In genomic region chr12:111547070-111547469, GRCm38 (mm10) we compare ENCODE assay signal across 21 mouse cellular contexts. TPM values are rescaled to one million over a fixed set of nuclear protein-coding genes. Genes with fewer than 3 reads are reported as not detected.
DNase-seq lines count a peak whose midpoint lies in the region; ATAC-seq and TF ChIP-seq lines count a peak whose summit lies in the region.
"Had no signal": no experiment of that assay in that cellular context is flagged by ENCODE, and none has a peak within 500 bp of the region (broad histone marks: within the 10 kb centered on the region; RNA-seq: fewer than 3 reads in every experiment).

No protein-coding gene starts in this region.

- peak; percentile 26; the same call in 1 of the 2 replicates for ATAC-seq in intestine, postnatal 0 days
- no peak; the same call in 1 of the 2 replicates for ATAC-seq in intestine, embryonic 16.5 days
- ATAC-seq in kidney, postnatal 0 days (replicated peaks; ENCODE audit: low FRiP score, low read depth) = peak; percentile 58
- no peak for ATAC-seq in liver, embryonic 12.5 days
- no peak for ATAC-seq in liver, embryonic 11.5 days (replicated peaks; ENCODE audit: low FRiP score)
- ATAC-seq: activated CD4-positive, CD25-positive, alpha-beta regulatory T cell, adult 4 months; forebrain, embryonic 16.5 days had no signal

- H3K4me3 ChIP-seq in intestine, postnatal 0 days (ENCODE audit: low read depth, low read length) = no peak overlapping the region
- H3K4me3 ChIP-seq in intestine, embryonic 16.5 days (ENCODE audit: low read length) = no peak overlapping the region
- no peak overlapping the region for H3K4me3 ChIP-seq in kidney, postnatal 0 days (replicated peaks; ENCODE audit: low read depth, low read length)
- no peak overlapping the region for H3K4me3 ChIP-seq in liver, embryonic 12.5 days
- no peak overlapping the region for H3K4me3 ChIP-seq in liver, embryonic 11.5 days (ENCODE audit: low read depth, low read length)
- H3K4me3 ChIP-seq: embryonic facial prominence, embryonic 12.5 days; forebrain, embryonic 12.5 days; heart, embryonic 10.5 days had no signal

- DNase-seq in kidney, postnatal 0 days (ENCODE audit: low spot score) = no peak
- DNase-seq in kidney, adult 11 months = no peak
- DNase-seq in liver, embryonic 11.5 days (ENCODE audit: low spot score) = no peak
- DNase-seq in induced T-regulatory cell, adult 2 months (ENCODE audit: low read depth) = peak; percentile 16
- no peak for DNase-seq in thymus, postnatal 36 days
- DNase-seq: adrenal gland, postnatal 14 days; cerebellum, adult 11-12 months; cerebellum, adult 9-10 months; cerebellum, postnatal 25 days; gastrocnemius, postnatal 10 days; heart, adult 18-20 months; heart, postnatal 10 days; heart, postnatal 4 days had no signal

- no peak overlapping the region for H3K9ac ChIP-seq in intestine, postnatal 0 days (ENCODE audit: low read depth, low read length)
- no peak overlapping the region for H3K9ac ChIP-seq in intestine, embryonic 16.5 days (ENCODE audit: low read depth, low read length)
- H3K9ac ChIP-seq in kidney, postnatal 0 days (ENCODE audit: low read depth, low read length) = no peak overlapping the region
- no peak overlapping the region for H3K9ac ChIP-seq in liver, embryonic 12.5 days
- H3K9ac ChIP-seq in liver, embryonic 11.5 days (ENCODE audit: low read depth, low read length) = no peak overlapping the region
- H3K9ac ChIP-seq: embryonic facial prominence, embryonic 12.5 days; forebrain, embryonic 12.5 days had no signal

- no peak overlapping the region for H3K4me2 ChIP-seq in intestine, postnatal 0 days (replicated peaks; ENCODE audit: low read depth)
- no peak overlapping the region for H3K4me2 ChIP-seq in intestine, embryonic 16.5 days (ENCODE audit: low read depth, low read length)
- H3K4me2 ChIP-seq in kidney, postnatal 0 days (ENCODE audit: low read length) = no peak overlapping the region
- no peak overlapping the region for H3K4me2 ChIP-seq in liver, embryonic 12.5 days
- H3K4me2 ChIP-seq in liver, embryonic 11.5 days = no peak overlapping the region
- H3K4me2 ChIP-seq: embryonic facial prominence, embryonic 12.5 days; forebrain, embryonic 12.5 days had no signal

- no peaks in the 10 kb centered on the region for H3K27me3 ChIP-seq in intestine, postnatal 0 days (replicated peaks; ENCODE audit: control insufficient read depth, insufficient read depth, low read length)
- H3K27me3 ChIP-seq in intestine, embryonic 16.5 days (replicated peaks; ENCODE audit: control insufficient read depth, insufficient read depth, low read length) = no peaks in the 10 kb centered on the region
- H3K27me3 ChIP-seq in kidney, postnatal 0 days (ENCODE audit: insufficient read depth, low read length) = no peaks in the 10 kb centered on the region
- H3K27me3 ChIP-seq in liver, embryonic 12.5 days (replicated peaks) = no peaks in the 10 kb centered on the region
- no peaks in the 10 kb centered on the region for H3K27me3 ChIP-seq in liver, embryonic 11.5 days (replicated peaks; ENCODE audit: control insufficient read depth, insufficient read depth, low read length)
- H3K27me3 ChIP-seq: embryonic facial prominence, embryonic 12.5 days; forebrain, embryonic 12.5 days had no signal

- WGBS in intestine, postnatal 0 days = 66% methylated on average over 3 of the region's 3 CpGs
- WGBS in intestine, embryonic 16.5 days = 85% methylated on average over 3 of the region's 3 CpGs
- WGBS in kidney, postnatal 0 days = 83% methylated on average over 3 of the region's 3 CpGs
- 88% methylated on average over 3 of the region's 3 CpGs for WGBS in liver, embryonic 12.5 days (ENCODE audit: insufficient replicate concordance)
- 86% methylated on average over 3 of the region's 3 CpGs for WGBS in liver, embryonic 11.5 days

- H3K4me1 ChIP-seq in intestine, postnatal 0 days (replicated peaks; ENCODE audit: control insufficient read depth, insufficient read depth, low read length) = no peaks in the 10 kb centered on the region
- no peaks in the 10 kb centered on the region for H3K4me1 ChIP-seq in intestine, embryonic 16.5 days (ENCODE audit: control insufficient read depth, insufficient read depth, low read length)
- no peaks in the 10 kb centered on the region for H3K4me1 ChIP-seq in kidney, postnatal 0 days (replicated peaks; ENCODE audit: insufficient read depth, low read length)
- H3K4me1 ChIP-seq in liver, embryonic 12.5 days = 0 out of 2 replicates have a peak, but pooled peaks cover 10% of the 10 kb centered on the region
- no peaks in the 10 kb centered on the region for H3K4me1 ChIP-seq in liver, embryonic 11.5 days (replicated peaks; ENCODE audit: control insufficient read depth, insufficient read depth, low read length)
- H3K4me1 ChIP-seq: embryonic facial prominence, embryonic 12.5 days; forebrain, embryonic 12.5 days; heart, embryonic 10.5 days had no signal

- peak overlapping the region; percentile 28; the same call in 1 of the 2 replicates for H3K27ac ChIP-seq in intestine, postnatal 0 days (ENCODE audit: low read depth, low read length)
- no peak overlapping the region for H3K27ac ChIP-seq in intestine, embryonic 16.5 days (ENCODE audit: low read length)
- H3K27ac ChIP-seq in kidney, postnatal 0 days = no peak overlapping the region
- H3K27ac ChIP-seq in liver, embryonic 12.5 days = peak overlapping the region; percentile 1; the same call in 1 of the 2 replicates
- no peak overlapping the region for H3K27ac ChIP-seq in liver, embryonic 11.5 days (ENCODE audit: low read depth, low read length)
- H3K27ac ChIP-seq: embryonic facial prominence, embryonic 12.5 days; forebrain, embryonic 12.5 days; heart, embryonic 10.5 days had no signal

- TF ChIP-seq CTCF in intestine, postnatal 0 days (IDR thresholded peaks at IDR 0.05; ENCODE audit: low read depth) = no peak
- TF ChIP-seq CTCF in kidney, postnatal 0 days (IDR thresholded peaks at IDR 0.05; ENCODE audit: low read depth) = no peak

- H3K9me3 ChIP-seq in intestine, postnatal 0 days (ENCODE audit: control insufficient read depth) = no peaks in the 10 kb centered on the region
- H3K9me3 ChIP-seq in intestine, embryonic 16.5 days (ENCODE audit: control insufficient read depth, low read length) = no peaks in the 10 kb centered on the region
- no peaks in the 10 kb centered on the region for H3K9me3 ChIP-seq in kidney, postnatal 0 days (replicated peaks; ENCODE audit: low read length)
- H3K9me3 ChIP-seq in liver, embryonic 12.5 days (replicated peaks) = no peaks in the 10 kb centered on the region
- H3K9me3 ChIP-seq in liver, embryonic 11.5 days (ENCODE audit: control insufficient read depth, low read length) = no peaks in the 10 kb centered on the region
- H3K9me3 ChIP-seq: embryonic facial prominence, embryonic 12.5 days; forebrain, embryonic 12.5 days; heart, embryonic 10.5 days had no signal

- peaks cover 50% of the 10 kb centered on the region for H3K36me3 ChIP-seq in intestine, postnatal 0 days (ENCODE audit: control insufficient read depth, insufficient read depth)
- peaks cover 14% of the 10 kb centered on the region; the same call in 1 of the 2 replicates for H3K36me3 ChIP-seq in intestine, embryonic 16.5 days (ENCODE audit: control insufficient read depth, insufficient read depth, low read length)
- H3K36me3 ChIP-seq in kidney, postnatal 0 days (ENCODE audit: insufficient read depth, low read length) = peaks cover 25% of the 10 kb centered on the region
- H3K36me3 ChIP-seq in liver, embryonic 12.5 days = peaks cover 63% of the 10 kb centered on the region
- peaks cover 32% of the 10 kb centered on the region for H3K36me3 ChIP-seq in liver, embryonic 11.5 days (ENCODE audit: control insufficient read depth, insufficient read depth, low read length)

RNA-seq across cellular contexts. Expression of gene Eif5, which starts 9.3 kb away (rescaled TPM):
- 632 and 663 TPM in 2 replicates for polyA plus RNA-seq in intestine, postnatal 0 days (2015; fragmentation: Nextera tagmentation; extraction: Ambion mirVana)
- polyA plus RNA-seq in intestine, embryonic 16.5 days (2015; fragmentation: Nextera tagmentation; extraction: Ambion mirVana) = 523 and 531 TPM in 2 replicates
- polyA plus RNA-seq in kidney, postnatal 0 days (2015; fragmentation: Nextera tagmentation; extraction: Ambion mirVana) = 673 and 701 TPM in 2 replicates
- polyA plus RNA-seq in liver, embryonic 12.5 days (2016; fragmentation: Nextera tagmentation; extraction: Ambion mirVana) = 664 and 670 TPM in 2 replicates
- 623 and 628 TPM in 2 replicates for polyA plus RNA-seq in liver, embryonic 11.5 days (2014; fragmentation: Nextera tagmentation; extraction: Ambion mirVana)

RNA-seq across cellular contexts. Expression of gene Mark3, which starts 27.3 kb away (rescaled TPM):
- 24.7 and 25.5 TPM in 2 replicates for polyA plus RNA-seq in intestine, postnatal 0 days (2015; fragmentation: Nextera tagmentation; extraction: Ambion mirVana)
- 13.4 and 14.2 TPM in 2 replicates for polyA plus RNA-seq in intestine, embryonic 16.5 days (2015; fragmentation: Nextera tagmentation; extraction: Ambion mirVana)
- polyA plus RNA-seq in kidney, postnatal 0 days (2015; fragmentation: Nextera tagmentation; extraction: Ambion mirVana) = 37.9 and 38.6 TPM in 2 replicates
- polyA plus RNA-seq in liver, embryonic 12.5 days (2016; fragmentation: Nextera tagmentation; extraction: Ambion mirVana) = 32.9 and 35.2 TPM in 2 replicates
- polyA plus RNA-seq in liver, embryonic 11.5 days (2014; fragmentation: Nextera tagmentation; extraction: Ambion mirVana) = 36.9 and 38.6 TPM in 2 replicates

Comparison
In these comparisons a context has a peak if more than half of its experiments do, and no peak if none do; other contexts are left out.
1. ATAC-seq: peak in intestine, postnatal 0 days (single experiment) and kidney, postnatal 0 days (single experiment); none in intestine, embryonic 16.5 days (single experiment), liver, embryonic 12.5 days (single experiment) and liver, embryonic 11.5 days (single experiment).
2. H3K27ac ChIP-seq: peak in intestine, postnatal 0 days (single experiment) and liver, embryonic 12.5 days (single experiment); none in intestine, embryonic 16.5 days (single experiment), kidney, postnatal 0 days (single experiment) and liver, embryonic 11.5 days (single experiment).